Mouse (Mus musculus): ENCODE data around the gene Rapgef2.
A peak's percentile ranks its signal among the peaks of the same experiment; 100 is the strongest.

The Rapgef2 gene

GRCm38 (mm10) chr3:79167586-79167985, 118.7 kb downstream of the Rapgef2 start:
- no peak for DNase-seq (ENCODE audit: low spot score)

- no peak for DNase-seq (ENCODE audit: low spot score)
Measured at GRCm38 (mm10) chr3:79161834-79162401, 124.4 kb downstream of the Rapgef2 start.

- DNase-seq (ENCODE audit: low spot score) = no peak
Measured at GRCm38 (mm10) chr3:79161093-79161723, 125.1 kb downstream of the Rapgef2 start.

GRCm38 (mm10) chr3:79158254-79158653, 128.1 kb downstream of the Rapgef2 start:
- no peak for DNase-seq (ENCODE audit: low spot score)

- no peak for DNase-seq (ENCODE audit: low spot score)
Measured at GRCm38 (mm10) chr3:79153039-79153487, 133.3 kb downstream of the Rapgef2 start.

GRCm38 (mm10) chr3:79145407-79146055, 140.8 kb downstream of the Rapgef2 start:
- no peak for DNase-seq (ENCODE audit: low spot score)

GRCm38 (mm10) chr3:79144672-79145406, 141.5 kb downstream of the Rapgef2 start:
- peak; percentile 64 for DNase-seq (ENCODE audit: low spot score)

GRCm38 (mm10) chr3:79144085-79144484, 142.2 kb downstream of the Rapgef2 start:
- no peak for DNase-seq (ENCODE audit: low spot score)

GRCm38 (mm10) chr3:79139245-79139644, 147.1 kb downstream of the Rapgef2 start:
- no peak for DNase-seq (ENCODE audit: low spot score)

GRCm38 (mm10) chr3:79138601-79139000, 147.7 kb downstream of the Rapgef2 start:
- no peak for DNase-seq (ENCODE audit: low spot score)

GRCm38 (mm10) chr3:79130991-79131390, 155.3 kb downstream of the Rapgef2 start:
- no peak for DNase-seq (ENCODE audit: low spot score)

GRCm38 (mm10) chr3:79129044-79129600, 157.2 kb downstream of the Rapgef2 start:
- no peak for DNase-seq (ENCODE audit: low spot score)

- no peak for DNase-seq (ENCODE audit: low spot score)
Measured at GRCm38 (mm10) chr3:79127797-79128196, 158.5 kb downstream of the Rapgef2 start.

- no peak for DNase-seq (ENCODE audit: low spot score)
Measured at GRCm38 (mm10) chr3:79126857-79127256, 159.5 kb downstream of the Rapgef2 start.

- no peak for DNase-seq (ENCODE audit: low spot score)
Measured at GRCm38 (mm10) chr3:79121391-79121790, 164.9 kb downstream of the Rapgef2 start.

- no peak for DNase-seq (ENCODE audit: low spot score)
Measured at GRCm38 (mm10) chr3:79119983-79120382, 166.3 kb downstream of the Rapgef2 start.

GRCm38 (mm10) chr3:79110153-79110552, 176.2 kb downstream of the Rapgef2 start:
- DNase-seq (ENCODE audit: low spot score) = no peak

GRCm38 (mm10) chr3:79108246-79108645, 178.1 kb downstream of the Rapgef2 start:
- DNase-seq (ENCODE audit: low spot score) = no peak

- no peak for DNase-seq (ENCODE audit: low spot score)
Measured at GRCm38 (mm10) chr3:79106360-79106759, 180.0 kb downstream of the Rapgef2 start.

GRCm38 (mm10) chr3:79103604-79104003, 182.7 kb downstream of the Rapgef2 start:
- DNase-seq (ENCODE audit: low spot score) = no peak

- DNase-seq (ENCODE audit: low spot score) = no peak
Measured at GRCm38 (mm10) chr3:79101737-79102136, 184.6 kb downstream of the Rapgef2 start.

GRCm38 (mm10) chr3:79100831-79101230, 185.5 kb downstream of the Rapgef2 start:
- no peak for DNase-seq (ENCODE audit: low spot score)

Data from layer of hippocampus, adult 11-12 months (tissue).